Mouse (Mus musculus): ENCODE results near the gene Hist1h2ac.
A peak's percentile ranks its signal among the peaks of the same experiment; 100 is the strongest.
"Not testable (repeated sequence)": the region's sequence is repeated elsewhere in the genome, so short reads cannot be mapped to it uniquely, and the experiment has no call there.

Hist1h2ac gene

GRCm38 (mm10) chr13:23699767-23700166 is 16.0 kb upstream of the Hist1h2ac start:
- no peak for DNase-seq (ENCODE audit: low spot score)

- peak; percentile 4 for DNase-seq (ENCODE audit: low spot score)
Observed at GRCm38 (mm10) chr13:23698996-23699395, 15.2 kb upstream of the Hist1h2ac start.

- peak; percentile 99 for DNase-seq (ENCODE audit: low spot score)
Observed at GRCm38 (mm10) chr13:23698300-23698693, 14.5 kb upstream of the Hist1h2ac start, which contains the start of gene Hist1h4c. Hist1h4c (minus strand) TSS chr13:23698454.

- no peak for DNase-seq (ENCODE audit: low spot score)
Observed at GRCm38 (mm10) chr13:23697491-23698299, 13.9 kb upstream of the Hist1h2ac start.

GRCm38 (mm10) chr13:23696061-23696474 is 12.3 kb upstream of the Hist1h2ac start:
- no peak for DNase-seq (ENCODE audit: low spot score)

- no peak for DNase-seq (ENCODE audit: low spot score)
Observed at GRCm38 (mm10) chr13:23695514-23695913, 11.8 kb upstream of the Hist1h2ac start, which contains the start of gene Hist1h1t. Hist1h1t (plus strand) TSS chr13:23695814.

- DNase-seq (ENCODE audit: low spot score): no peak
Observed at GRCm38 (mm10) chr13:23694956-23695355, 11.2 kb upstream of the Hist1h2ac start.

GRCm38 (mm10) chr13:23693856-23694440 is 10.2 kb upstream of the Hist1h2ac start:
- DNase-seq (ENCODE audit: low spot score): no peak

- DNase-seq (ENCODE audit: low spot score): no peak
Observed at GRCm38 (mm10) chr13:23689459-23689858, 5.7 kb upstream of the Hist1h2ac start.

- no peak for DNase-seq (ENCODE audit: low spot score)
Observed at GRCm38 (mm10) chr13:23688956-23689355, 5.2 kb upstream of the Hist1h2ac start.

GRCm38 (mm10) chr13:23687907-23688306 is 4.2 kb upstream of the Hist1h2ac start:
- DNase-seq (ENCODE audit: low spot score): no peak

- DNase-seq (ENCODE audit: low spot score): no peak
Observed at GRCm38 (mm10) chr13:23687181-23687580, 3.4 kb upstream of the Hist1h2ac start.

GRCm38 (mm10) chr13:23685966-23686365 is 2.2 kb upstream of the Hist1h2ac start:
- DNase-seq (ENCODE audit: low spot score): no peak

GRCm38 (mm10) chr13:23685121-23685861 is 1.5 kb upstream of the Hist1h2ac start:
- no peak for DNase-seq (ENCODE audit: low spot score)

GRCm38 (mm10) chr13:23684295-23684945 is 672 bp upstream of the Hist1h2ac start:
- DNase-seq (ENCODE audit: low spot score): not testable (repeated sequence)

GRCm38 (mm10) chr13:23682947-23683754 is 597 bp downstream of the Hist1h2ac start:
- DNase-seq (ENCODE audit: low spot score): not testable (repeated sequence)

- no peak for DNase-seq (ENCODE audit: low spot score)
Observed at GRCm38 (mm10) chr13:23682623-23682946, 1.2 kb downstream of the Hist1h2ac start.

GRCm38 (mm10) chr13:23681990-23682582 is 1.7 kb downstream of the Hist1h2ac start:
- no peak for DNase-seq (ENCODE audit: low spot score)

- DNase-seq (ENCODE audit: low spot score): no peak
Observed at GRCm38 (mm10) chr13:23662536-23662935, 21.2 kb downstream of the Hist1h2ac start.

GRCm38 (mm10) chr13:23659636-23660366 is 23.9 kb downstream of the Hist1h2ac start:
- DNase-seq (ENCODE audit: low spot score): no peak
